Mouse (Mus musculus) embryonic stem cell, embryonic (primary cell): ENCODE data around the gene Tcea3.

ENCODE experiments used
- CTCF ChIA-PET, 4 experiments: fragments of 300-600 bp in 2 of 4; fragments of 350-600 bp in 2 of 4; sonication (Branson Sonifier 250); formaldehyde crosslinking; loops; one replicate each; lab custom pipeline; 2022; ENCODE audit warnings: inconsistent platforms in 2 of 4; lab: Charles Lee
- POLR2A ChIA-PET, 4 experiments: fragments of 300-600 bp in 2 of 4; fragments of 350-600 bp in 2 of 4; sonication (Branson Sonifier 250); formaldehyde crosslinking; loops; one replicate each; lab custom pipeline; 2022; ENCODE audit warnings: antibody characterized with exemption in 4 of 4, inconsistent platforms in 1 of 4; lab: Charles Lee

Gene Tcea3

GRCm38 (mm10) chr4:136247386-136247728, 172 bp upstream of the Tcea3 start:
- ChIA-PET CTCF (interaction anchor here (0.6 to 3.2 kb wide), 10 partner anchors 12 to 418 kb away, joined by 3 to 23 read pairs (median 4); partner anchors contain the start of genes Asap3 (in 1 of the 4) and Fuca1 (in 1 of the 4)), POLR2A (interaction anchor here (0.6 to 3.5 kb wide), 35 partner anchors 7 to 375 kb away, joined by 3 to 21 read pairs (median 5); partner anchors contain the start of genes Hnrnpr (in 2 of the 4), 6030445D17Rik (in 1 of the 4), Asap3 (in 1 of the 4) and E2f2 (in 1 of the 4))

GRCm38 (mm10) chr4:136248464-136249331, 1.2 kb downstream of the Tcea3 start:
- CTCF ChIA-PET: interaction anchor here in 3 of 4 experiments (0.6 to 2.6 kb wide), 6 partner anchors 9 to 447 kb away, joined by 3 to 9 read pairs (median 4); partner anchors contain the start of gene Fuca1 (in 1 of the 3)
- POLR2A ChIA-PET: interaction anchor here (0.5 to 3.5 kb wide), 20 partner anchors 9 to 198 kb away, joined by 3 to 21 read pairs (median 5); partner anchors contain the start of genes Asap3 (in 1 of the 4), Hnrnpr (in 1 of the 4) and Zfp46 (in 1 of the 4)

DNA sequence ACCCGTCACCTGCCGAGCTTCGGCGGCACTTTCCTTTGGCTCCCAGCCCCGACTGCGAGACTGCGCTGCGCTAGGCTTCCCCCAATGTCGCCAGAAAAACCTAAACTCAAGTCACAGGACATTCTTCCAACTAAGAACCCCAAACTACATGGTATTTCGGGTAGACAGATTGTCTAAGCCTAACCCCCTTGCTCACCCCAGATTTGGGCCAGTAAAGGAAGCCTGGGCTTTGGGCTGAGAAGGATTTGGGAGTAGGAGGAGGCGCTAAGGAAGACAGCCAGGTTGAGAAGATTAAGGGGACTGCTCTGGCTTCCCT, 1.8 kb downstream of the Tcea3 start:
- CTCF ChIA-PET: interaction anchor here in 2 of 4 experiments (0.6 to 2.6 kb wide), 4 partner anchors 9 to 68 kb away, joined by 3 to 9 read pairs (median 6); no protein-coding TSS in a partner anchor
- POLR2A ChIA-PET: interaction anchor here (0.6 to 3.5 kb wide), 9 partner anchors 10 to 103 kb away, joined by 3 to 14 read pairs (median 5); no protein-coding TSS in a partner anchor

DNA sequence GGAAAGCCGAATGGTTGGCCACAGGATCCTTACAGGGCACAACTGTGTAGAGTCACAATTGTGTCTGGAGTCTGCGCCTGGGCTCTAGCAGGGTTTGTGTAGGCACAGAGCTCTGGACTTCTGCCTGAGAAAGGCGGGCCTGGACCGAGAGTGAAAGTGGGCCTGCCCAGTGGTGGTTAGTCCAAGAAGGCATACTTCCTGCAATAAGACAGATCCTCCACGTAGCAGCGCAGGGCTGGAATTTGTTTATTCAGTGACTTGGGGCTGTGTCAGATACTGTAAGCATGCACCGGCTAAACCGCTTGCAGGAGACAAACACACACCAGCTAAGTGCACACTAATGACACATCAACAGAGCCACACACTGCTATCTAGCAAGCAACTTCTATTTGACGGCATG, 2.3 kb downstream of the Tcea3 start:
- ChIA-PET CTCF (interaction anchor here in 2 of 4 experiments (1.2 to 2.6 kb wide), 3 partner anchors 10 to 69 kb away, joined by 3 to 9 read pairs (median 8); no protein-coding TSS in a partner anchor), POLR2A (interaction anchor here in 3 of 4 experiments (1.1 to 3.5 kb wide), 6 partner anchors 10 to 103 kb away, joined by 3 to 14 read pairs (median 4); partner anchors contain the start of gene Asap3 (in 1 of the 3))

- ChIA-PET POLR2A (interaction anchor here in 1 of 4 experiments (2.2 kb wide), 1 partner anchor 10 kb away, joined by 5 read pairs; no protein-coding TSS in a partner anchor), CTCF (interaction anchor here in 3 of 4 experiments (0.6 to 1.1 kb wide), 4 partner anchors 8 to 149 kb away, joined by 3 to 20 read pairs (median 6); no protein-coding TSS in a partner anchor)
These were observed 8.4 kb downstream of the Tcea3 start for GRCm38 (mm10) chr4:136255919-136256318.

DNA sequence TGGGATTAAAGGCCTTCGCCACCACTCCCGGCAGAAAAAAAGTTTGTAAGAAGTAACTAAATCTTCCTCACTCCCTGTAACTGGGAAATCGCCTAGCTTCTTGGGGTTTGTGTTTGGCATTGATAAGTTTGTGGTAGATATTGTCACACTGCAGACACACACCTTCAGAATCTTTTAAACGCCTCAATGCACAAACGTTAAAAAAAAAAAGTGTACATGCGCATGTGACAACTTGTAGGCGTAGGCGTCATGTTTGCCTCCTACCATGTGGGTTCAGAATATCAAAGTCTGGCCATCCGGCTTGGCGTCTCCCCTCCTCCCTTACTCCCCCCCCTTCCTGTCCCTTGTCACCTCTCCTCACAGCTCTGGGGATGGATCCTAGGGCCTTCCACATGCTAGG, 9.2 kb downstream of the Tcea3 start:
- ChIA-PET POLR2A (interaction anchor here in 1 of 4 experiments (0.7 kb wide), 1 partner anchor 51 kb away, joined by 3 read pairs; the partner anchor contains the start of gene Asap3), CTCF (interaction anchor here in 3 of 4 experiments (0.6 to 1.1 kb wide), 4 partner anchors 10 to 150 kb away, joined by 3 to 20 read pairs (median 6); no protein-coding TSS in a partner anchor)

DNA sequence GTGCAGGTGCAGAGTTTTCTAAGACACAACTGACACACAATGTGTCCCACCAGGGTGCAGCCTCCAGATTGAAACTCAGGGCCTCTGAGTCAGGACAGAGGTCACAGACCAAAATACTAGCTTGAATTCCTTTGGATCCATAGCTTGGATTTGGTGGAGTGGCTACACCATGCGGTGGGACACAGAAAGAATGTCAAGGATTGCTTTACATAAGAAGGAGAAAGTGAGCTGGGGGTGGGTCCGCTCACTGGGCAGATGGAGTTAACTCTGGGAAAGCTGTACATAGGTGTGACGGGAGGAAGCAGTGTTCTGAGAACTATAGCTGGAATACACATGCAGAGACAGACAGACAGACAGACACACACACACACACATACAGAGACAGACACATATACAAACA, 12.4 kb downstream of the Tcea3 start:
- ChIA-PET POLR2A (interaction anchor here (0.6 to 2.6 kb wide), 20 partner anchors 11 to 207 kb away, joined by 3 to 14 read pairs (median 4); partner anchors contain the start of genes Tcea3 (in 2 of the 4), Asap3 (in 1 of the 4) and Rpl11 (in 1 of the 4)), CTCF (interaction anchor here (0.6 to 4.5 kb wide), 44 partner anchors 8 to 362 kb away, joined by 3 to 46 read pairs (median 6); partner anchors contain the start of genes Asap3 (in 2 of the 4), Tcea3 (in 2 of the 4), Hnrnpr (in 1 of the 4) and Zfp46 (in 1 of the 4))

GRCm38 (mm10) chr4:136260491-136261180, 13.1 kb downstream of the Tcea3 start:
- CTCF ChIA-PET: interaction anchor here (0.5 to 4.5 kb wide), 127 partner anchors 7 to 1998 kb away, joined by 3 to 46 read pairs (median 4); partner anchors contain the start of genes Asap3 (in 2 of the 4), Lactbl1 (in 2 of the 4), Tcea3 (in 2 of the 4) and 6030445D17Rik (in 1 of the 4)
- POLR2A ChIA-PET: interaction anchor here (0.6 to 2.3 kb wide), 18 partner anchors 12 to 165 kb away, joined by 3 to 14 read pairs (median 4); partner anchors contain the start of genes Tcea3 (in 2 of the 4), Asap3 (in 1 of the 4) and Zfp46 (in 1 of the 4)

- ChIA-PET POLR2A (interaction anchor here in 2 of 4 experiments (1.1 to 2.0 kb wide), 4 partner anchors 10 to 28 kb away, joined by 3 to 5 read pairs (median 4); partner anchors contain the start of gene Tcea3 (in 1 of the 2)), CTCF (interaction anchor here in 2 of 4 experiments (0.5 to 4.5 kb wide), 3 partner anchors 21 to 43 kb away, joined by 3 to 46 read pairs (median 19); no protein-coding TSS in a partner anchor)
These were observed 14.4 kb downstream of the Tcea3 start for GRCm38 (mm10) chr4:136261912-136262311.

DNA sequence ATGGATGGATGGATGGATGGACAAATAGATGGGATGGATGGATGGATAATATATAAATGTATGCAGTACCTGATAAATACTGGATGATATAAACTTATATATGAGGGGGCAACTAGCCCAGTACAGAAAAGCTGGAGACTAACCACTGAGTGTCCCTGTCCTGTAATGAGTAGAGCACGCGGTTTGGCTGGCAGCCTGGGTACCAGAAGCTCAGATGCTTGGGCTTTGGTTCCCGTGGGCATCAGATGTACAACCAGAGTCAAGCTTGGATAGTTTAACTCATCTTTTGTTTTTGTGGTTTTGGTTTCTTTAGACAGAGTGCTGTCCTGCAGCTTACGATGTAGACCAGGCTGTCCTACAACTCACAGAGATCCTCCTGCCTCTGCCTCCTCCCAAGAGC, 16.0 kb downstream of the Tcea3 start:
- POLR2A ChIA-PET: interaction anchor here in 2 of 4 experiments (0.8 to 2.3 kb wide), 5 partner anchors 11 to 46 kb away, joined by 3 to 12 read pairs (median 3); partner anchors contain the start of gene Tcea3 (in 1 of the 2)
- CTCF ChIA-PET: interaction anchor here in 3 of 4 experiments (0.6 to 1.0 kb wide), 5 partner anchors 8 to 1488 kb away, joined by 3 read pairs; partner anchors contain the start of gene Kdm1a (in 1 of the 3)

GRCm38 (mm10) chr4:136266716-136267343, 19.3 kb downstream of the Tcea3 start:
- ChIA-PET POLR2A (interaction anchor here in 2 of 4 experiments (0.6 to 1.0 kb wide), 2 partner anchors 62 to 303 kb away, joined by 3 to 4 read pairs; partner anchors contain the start of gene Gale (in 1 of the 2)), CTCF (interaction anchor here in 1 of 4 experiments (1.6 kb wide), 1 partner anchor 23 kb away, joined by 4 read pairs; no protein-coding TSS in a partner anchor)

DNA sequence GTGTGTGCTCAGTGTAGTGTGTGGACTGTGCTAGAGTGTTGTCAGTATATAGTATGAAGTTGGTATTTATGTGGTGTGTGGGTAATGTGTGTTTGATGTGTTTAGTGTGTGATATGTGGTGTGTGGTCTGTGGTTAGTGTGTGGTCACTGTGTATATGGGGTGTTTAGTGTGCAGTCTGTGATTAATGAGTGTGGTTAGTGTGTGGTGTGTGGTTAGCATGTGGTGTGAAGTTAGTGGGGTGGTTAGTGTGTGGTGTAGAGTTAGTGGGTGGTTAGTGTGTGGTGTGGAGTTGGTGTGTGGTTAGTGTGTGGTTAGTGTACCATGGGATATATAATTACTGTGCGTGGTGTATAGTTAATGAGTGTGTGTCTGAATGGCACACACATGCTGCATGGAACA, 21.4 kb downstream of the Tcea3 start:
- ChIA-PET CTCF (interaction anchor here in 2 of 4 experiments (0.6 to 1.0 kb wide), 2 partner anchors 8 to 337 kb away, joined by 3 read pairs; no protein-coding TSS in a partner anchor), POLR2A (interaction anchor here in 1 of 4 experiments (0.6 kb wide), 1 partner anchor 42 kb away, joined by 3 read pairs; the partner anchor contains the start of gene Hnrnpr)

DNA sequence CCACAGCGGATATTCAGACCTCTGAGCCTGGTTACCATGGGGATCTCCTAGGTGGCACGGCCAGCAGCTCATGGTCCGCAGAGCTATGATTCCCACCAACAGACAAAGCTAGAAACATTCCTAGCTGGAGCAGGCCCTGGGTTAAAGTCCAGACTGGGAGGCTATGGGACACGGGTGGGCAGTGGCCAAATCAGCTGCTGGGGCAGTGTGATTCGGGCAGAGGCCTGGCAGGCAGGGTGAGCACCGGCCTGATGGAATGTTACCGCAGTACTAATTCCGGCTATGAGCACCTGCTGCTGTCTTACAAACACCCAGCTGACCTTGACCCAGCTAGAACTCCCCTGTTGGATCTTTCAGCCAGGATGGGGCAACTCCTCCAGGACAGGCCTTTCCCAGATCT, 23.1 kb downstream of the Tcea3 start:
- ChIA-PET POLR2A (interaction anchor here in 3 of 4 experiments (0.6 to 1.6 kb wide), 8 partner anchors 11 to 214 kb away, joined by 3 to 9 read pairs (median 4); partner anchors contain the start of gene Tcea3 (in 1 of the 3)), CTCF (interaction anchor here (0.5 to 1.9 kb wide), 16 partner anchors 10 to 217 kb away, joined by 3 to 8 read pairs (median 3); partner anchors contain the start of gene Tcea3 (in 2 of the 4))

DNA sequence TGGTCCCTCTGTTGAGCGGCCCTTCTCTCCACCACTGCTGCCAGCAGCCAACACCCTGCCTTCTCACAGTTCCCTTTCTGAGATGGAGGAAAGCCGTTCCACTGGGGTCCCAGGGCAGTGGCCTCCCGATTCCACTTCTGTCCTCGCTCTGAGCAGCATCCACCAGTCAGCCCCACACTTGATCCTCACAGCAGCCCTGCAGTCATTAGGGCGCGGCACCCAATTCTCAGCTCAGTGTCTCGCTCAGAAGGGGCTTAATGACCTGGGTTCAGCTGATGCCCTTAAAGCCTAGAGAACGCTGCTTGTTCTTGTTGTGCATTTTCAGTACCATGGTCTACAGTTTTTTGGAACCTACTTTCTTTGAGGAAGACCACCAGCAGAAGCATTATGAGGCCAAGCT, 33.6 kb downstream of the Tcea3 start:
- ChIA-PET CTCF (interaction anchor here in 2 of 4 experiments (0.6 to 1.4 kb wide), 5 partner anchors 10 to 42 kb away, joined by 3 to 10 read pairs (median 5); no protein-coding TSS in a partner anchor), POLR2A (interaction anchor here in 3 of 4 experiments (0.6 to 2.0 kb wide), 8 partner anchors 9 to 133 kb away, joined by 3 to 5 read pairs (median 4); no protein-coding TSS in a partner anchor)

- ChIA-PET POLR2A (interaction anchor here in 3 of 4 experiments (0.6 to 2.0 kb wide), 11 partner anchors 8 to 1180 kb away, joined by 3 to 5 read pairs (median 3); no protein-coding TSS in a partner anchor), CTCF (interaction anchor here in 1 of 4 experiments (0.9 to 1.4 kb wide), 4 partner anchors 11 to 43 kb away, joined by 3 to 6 read pairs (median 4); no protein-coding TSS in a partner anchor)
These were observed 34.1 kb downstream of the Tcea3 start for GRCm38 (mm10) chr4:136281611-136282010.
